Mouse (Mus musculus): ENCODE results near the gene Anks6. TPM values are rescaled to one million over a fixed set of nuclear protein-coding genes. Genes with fewer than 3 reads are reported as not detected.

The Anks6 gene
- polyA plus RNA-seq, 1 experiment, result 2.5 TPM

DNA sequence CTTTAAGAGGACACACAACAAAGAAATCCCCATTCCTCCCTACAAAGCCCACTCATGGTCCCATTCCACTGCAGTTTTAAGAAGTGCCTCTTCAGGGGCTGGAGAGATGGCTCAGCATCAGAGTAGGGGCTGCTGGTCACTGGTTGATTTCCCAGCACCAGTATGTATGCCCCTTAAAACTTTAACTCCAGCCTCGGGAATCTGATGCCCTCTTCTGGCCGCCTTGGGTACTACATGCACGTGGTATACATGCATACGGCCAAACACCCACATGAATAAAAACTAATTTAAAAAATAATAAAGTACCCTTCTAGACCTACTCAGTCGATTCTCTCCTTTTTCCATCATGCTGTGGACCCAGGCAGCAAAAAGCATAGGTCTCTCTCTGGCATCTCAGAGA lies 36.7 kb downstream of the Anks6 start:
- H3K27ac ChIP-seq (ENCODE audit: control insufficient read depth, insufficient read depth, low read length), result no peak overlapping the region
- H3K36me3 ChIP-seq (ENCODE audit: control insufficient read depth, insufficient read depth, low read length), result no peaks in the 10 kb centered on the region
- H3K4me3 ChIP-seq (ENCODE audit: control insufficient read depth, insufficient read depth, low read length), result no peak overlapping the region
- peak; percentile 86 for DNase-seq
- TF ChIP-seq CTCF (IDR thresholded peaks at IDR 0.05; ENCODE audit: borderline replicate concordance, control insufficient read depth, extremely low read depth, insufficient read depth, low read length, poor library complexity), result no peak
- no peak for TF ChIP-seq POLR2A (IDR thresholded peaks at IDR 0.05; ENCODE audit: control insufficient read depth, extremely low read depth, insufficient read depth, low read length, poor library complexity)
- peaks cover 11% of the 10 kb centered on the region for H3K4me1 ChIP-seq (replicated peaks; ENCODE audit: control insufficient read depth, insufficient read depth, low read length)
- 6% methylated on average over 5 of the region's 5 CpGs for WGBS
- H3K27me3 ChIP-seq (ENCODE audit: control insufficient read depth, insufficient read depth, low read length), result no peaks in the 10 kb centered on the region

DNA sequence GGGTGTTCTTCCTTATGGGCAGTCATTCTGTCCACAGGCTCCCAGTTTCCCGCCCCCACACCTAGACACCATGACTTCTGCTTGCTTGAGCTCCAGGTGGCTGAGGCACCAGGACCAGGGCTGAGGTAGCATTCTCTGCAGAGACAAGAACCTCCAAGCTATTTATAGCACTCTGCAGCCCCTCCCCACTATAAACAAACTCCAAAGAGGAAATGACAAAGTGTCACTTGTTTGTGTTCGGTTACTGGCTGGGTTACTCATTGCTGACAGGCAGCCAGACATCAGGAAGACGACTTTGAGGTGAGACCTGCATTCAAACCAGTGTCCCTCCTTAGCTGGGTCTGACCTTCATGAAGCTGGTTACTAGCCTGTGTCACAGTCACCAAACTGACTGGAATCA lies 42.1 kb downstream of the Anks6 start:
- 35% methylated on average over 3 of the region's 3 CpGs for WGBS
- peak; percentile 16 for DNase-seq
- Histone ChIP-seq H3K4me1 (replicated peaks; ENCODE audit: control insufficient read depth, insufficient read depth, low read length) (peaks cover 39% of the 10 kb centered on the region), H3K36me3 (ENCODE audit: control insufficient read depth, insufficient read depth, low read length) (no peaks in the 10 kb centered on the region), H3K27me3 (ENCODE audit: control insufficient read depth, insufficient read depth, low read length) (no peaks in the 10 kb centered on the region), H3K4me3 (ENCODE audit: control insufficient read depth, insufficient read depth, low read length) (no peak overlapping the region), H3K27ac (ENCODE audit: control insufficient read depth, insufficient read depth, low read length) (peak overlapping the region; percentile 26; the same call in 1 of the 2 replicates)
- TF ChIP-seq CTCF (IDR thresholded peaks at IDR 0.05; ENCODE audit: borderline replicate concordance, control insufficient read depth, extremely low read depth, insufficient read depth, low read length, poor library complexity) (no peak), POLR2A (IDR thresholded peaks at IDR 0.05; ENCODE audit: control insufficient read depth, extremely low read depth, insufficient read depth, low read length, poor library complexity) (no peak)

- DNase-seq, result no peak
- no peak for TF ChIP-seq POLR2A (IDR thresholded peaks at IDR 0.05; ENCODE audit: control insufficient read depth, extremely low read depth, insufficient read depth, low read length, poor library complexity)
- no peak for TF ChIP-seq CTCF (IDR thresholded peaks at IDR 0.05; ENCODE audit: borderline replicate concordance, control insufficient read depth, extremely low read depth, insufficient read depth, low read length, poor library complexity)
- Histone ChIP-seq H3K27me3 (ENCODE audit: control insufficient read depth, insufficient read depth, low read length) (no peaks in the 10 kb centered on the region), H3K27ac (ENCODE audit: control insufficient read depth, insufficient read depth, low read length) (no peak overlapping the region), H3K4me1 (replicated peaks; ENCODE audit: control insufficient read depth, insufficient read depth, low read length) (peaks cover 58% of the 10 kb centered on the region), H3K36me3 (ENCODE audit: control insufficient read depth, insufficient read depth, low read length) (no peaks in the 10 kb centered on the region), H3K4me3 (ENCODE audit: control insufficient read depth, insufficient read depth, low read length) (no peak overlapping the region)
- 88% methylated on average over 10 of the region's 10 CpGs for WGBS
These were observed 44.8 kb downstream of the Anks6 start for GRCm38 (mm10) chr4:47012476-47012875.

DNA sequence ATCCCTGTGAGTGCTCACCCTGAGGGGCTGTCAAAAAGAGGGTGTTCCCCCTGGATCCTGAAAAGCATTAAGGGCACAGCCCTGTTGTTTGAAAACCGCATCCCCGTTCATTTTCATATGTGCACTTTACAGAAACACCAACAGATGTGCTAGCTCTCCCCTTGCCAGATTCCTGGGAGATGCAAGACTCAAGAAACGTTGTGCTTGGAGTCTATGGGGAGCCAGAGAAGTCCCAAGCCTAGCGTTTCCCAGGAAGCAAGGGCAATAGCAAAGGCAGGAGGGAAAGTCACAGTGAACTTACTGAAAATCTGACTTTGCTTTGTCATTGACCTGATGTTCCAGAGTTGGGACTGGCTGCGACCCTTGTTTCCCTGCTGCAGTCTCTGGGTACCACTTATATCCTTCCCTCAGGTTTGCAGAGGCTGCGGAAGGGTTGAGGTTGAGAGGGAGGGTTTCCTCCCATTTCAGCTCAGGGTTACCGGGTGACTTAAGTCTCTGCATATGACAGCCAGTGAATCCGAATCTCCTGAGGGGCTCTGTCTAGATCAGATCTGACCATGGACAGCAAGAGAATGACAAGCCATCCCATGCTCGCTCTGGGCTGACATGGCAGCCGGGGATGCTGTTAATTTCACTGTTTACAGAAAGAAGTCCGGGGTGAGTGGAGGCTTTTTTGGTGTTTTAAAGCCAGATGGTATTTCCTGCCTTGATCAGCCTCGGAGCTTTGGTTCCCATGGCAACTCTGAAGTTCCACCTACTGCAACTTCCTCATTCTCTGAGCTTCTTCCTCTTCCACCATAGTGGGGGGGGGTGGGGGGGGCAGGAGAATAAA lies 46.6 kb downstream of the Anks6 start:
- Histone ChIP-seq H3K27ac (ENCODE audit: control insufficient read depth, insufficient read depth, low read length) (peak overlapping the region; percentile 99), H3K27me3 (ENCODE audit: control insufficient read depth, insufficient read depth, low read length) (no peaks in the 10 kb centered on the region), H3K36me3 (ENCODE audit: control insufficient read depth, insufficient read depth, low read length) (no peaks in the 10 kb centered on the region), H3K4me1 (replicated peaks; ENCODE audit: control insufficient read depth, insufficient read depth, low read length) (peaks cover 53% of the 10 kb centered on the region), H3K4me3 (ENCODE audit: control insufficient read depth, insufficient read depth, low read length) (peak overlapping the region; percentile 63)
- TF ChIP-seq CTCF (IDR thresholded peaks at IDR 0.05; ENCODE audit: borderline replicate concordance, control insufficient read depth, extremely low read depth, insufficient read depth, low read length, poor library complexity) (no peak), POLR2A (IDR thresholded peaks at IDR 0.05; ENCODE audit: control insufficient read depth, extremely low read depth, insufficient read depth, low read length, poor library complexity) (no peak)
- 12% methylated on average over 12 of the region's 12 CpGs for WGBS
- peak; percentile 77 for DNase-seq

GRCm38 (mm10) chr4:47000626-47001395 lies 56.4 kb downstream of the Anks6 start:
- 30% methylated on average over 8 of the region's 8 CpGs for WGBS
- Histone ChIP-seq H3K27me3 (ENCODE audit: control insufficient read depth, insufficient read depth, low read length) (no peaks in the 10 kb centered on the region), H3K36me3 (ENCODE audit: control insufficient read depth, insufficient read depth, low read length) (no peaks in the 10 kb centered on the region), H3K4me3 (ENCODE audit: control insufficient read depth, insufficient read depth, low read length) (no peak overlapping the region), H3K4me1 (replicated peaks; ENCODE audit: control insufficient read depth, insufficient read depth, low read length) (peaks cover 29% of the 10 kb centered on the region), H3K27ac (ENCODE audit: control insufficient read depth, insufficient read depth, low read length) (peak overlapping the region; percentile 99)
- peak; percentile 62 for DNase-seq
- no peak for TF ChIP-seq POLR2A (IDR thresholded peaks at IDR 0.05; ENCODE audit: control insufficient read depth, extremely low read depth, insufficient read depth, low read length, poor library complexity)
- no peak for TF ChIP-seq CTCF (IDR thresholded peaks at IDR 0.05; ENCODE audit: borderline replicate concordance, control insufficient read depth, extremely low read depth, insufficient read depth, low read length, poor library complexity)

DNA sequence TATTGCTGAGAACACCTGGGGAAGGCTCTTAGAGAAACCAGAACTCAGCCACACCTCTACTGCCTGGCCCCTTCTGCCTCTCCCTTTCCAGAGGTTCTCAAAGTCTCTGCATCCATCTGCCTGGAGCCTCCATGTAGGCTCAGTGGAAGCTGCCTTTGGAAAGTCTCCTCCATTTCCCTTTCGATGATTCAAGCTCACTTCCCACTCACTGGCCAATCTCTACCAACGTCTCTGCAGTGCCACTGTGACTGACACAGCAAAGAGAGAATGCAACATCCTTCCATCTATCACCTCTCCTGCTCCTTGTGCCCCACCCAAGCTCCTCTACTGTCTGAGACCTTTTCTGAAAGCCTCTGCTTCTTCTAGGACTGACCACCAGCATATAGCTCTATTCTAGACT lies 59.3 kb downstream of the Anks6 start:
- Histone ChIP-seq H3K36me3 (ENCODE audit: control insufficient read depth, insufficient read depth, low read length) (no peaks in the 10 kb centered on the region), H3K27me3 (ENCODE audit: control insufficient read depth, insufficient read depth, low read length) (no peaks in the 10 kb centered on the region; the same call in 1 of the 2 replicates), H3K4me1 (replicated peaks; ENCODE audit: control insufficient read depth, insufficient read depth, low read length) (peaks cover 27% of the 10 kb centered on the region), H3K4me3 (ENCODE audit: control insufficient read depth, insufficient read depth, low read length) (no peak overlapping the region), H3K27ac (ENCODE audit: control insufficient read depth, insufficient read depth, low read length) (no peak overlapping the region)
- WGBS, result 81% methylated on average over 2 of the region's 2 CpGs
- no peak for DNase-seq
- no peak for TF ChIP-seq CTCF (IDR thresholded peaks at IDR 0.05; ENCODE audit: borderline replicate concordance, control insufficient read depth, extremely low read depth, insufficient read depth, low read length, poor library complexity)

Measured in thymus, adult 2 months (tissue).